Mouse (Mus musculus) spleen, postnatal 14 days (tissue): Measurements from ENCODE around the gene Slc15a5.

Experiments
- DNase-seq, 2 experiments: peaks; one replicate each; pipeline ENCODE4 v3.0.0; 2021 to 2022; ENCODE audit warnings: low spot score in 2 of 2

Gene Slc15a5

DNA sequence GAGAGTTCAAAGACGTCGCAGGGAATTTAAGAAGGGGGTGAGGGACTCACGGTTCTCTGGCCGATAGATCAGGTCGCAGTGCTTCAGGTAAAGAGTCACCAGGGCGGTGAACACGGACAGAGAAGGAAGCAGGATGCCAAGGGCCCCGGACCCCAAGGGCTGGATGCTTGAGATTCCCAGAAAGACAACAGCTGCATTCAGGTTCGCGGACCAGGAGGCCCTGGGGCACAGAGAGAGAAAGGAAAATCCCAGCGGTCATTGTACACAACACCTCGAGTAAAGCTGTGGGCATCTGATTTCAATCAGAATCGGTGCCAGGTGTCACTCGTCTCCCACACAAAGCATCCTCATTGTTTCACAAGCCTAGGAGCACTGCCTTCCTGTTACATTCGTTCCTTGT is 24.1 kb downstream of the Slc15a5 start:
- DNase-seq, result no peak

DNA sequence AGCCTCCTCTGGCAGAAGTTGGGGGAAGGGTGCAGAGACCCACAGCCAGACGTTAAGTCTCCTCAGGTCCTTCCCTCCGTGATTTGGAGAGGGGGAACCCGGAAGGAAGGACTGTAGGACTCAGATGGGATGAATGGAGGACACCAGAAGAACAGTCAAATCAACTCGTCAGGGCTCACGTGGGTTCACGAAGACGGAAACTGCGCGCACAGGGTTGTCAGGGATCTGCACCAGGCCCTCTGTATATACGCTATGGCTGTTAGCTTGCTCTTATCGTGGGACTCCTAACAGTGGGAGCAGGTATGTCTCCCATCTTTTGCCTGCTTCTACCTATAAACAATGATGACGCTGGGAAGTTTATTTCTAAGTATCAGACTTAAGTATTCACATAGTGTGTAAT is 24.8 kb downstream of the Slc15a5 start:
- no peak for DNase-seq

DNA sequence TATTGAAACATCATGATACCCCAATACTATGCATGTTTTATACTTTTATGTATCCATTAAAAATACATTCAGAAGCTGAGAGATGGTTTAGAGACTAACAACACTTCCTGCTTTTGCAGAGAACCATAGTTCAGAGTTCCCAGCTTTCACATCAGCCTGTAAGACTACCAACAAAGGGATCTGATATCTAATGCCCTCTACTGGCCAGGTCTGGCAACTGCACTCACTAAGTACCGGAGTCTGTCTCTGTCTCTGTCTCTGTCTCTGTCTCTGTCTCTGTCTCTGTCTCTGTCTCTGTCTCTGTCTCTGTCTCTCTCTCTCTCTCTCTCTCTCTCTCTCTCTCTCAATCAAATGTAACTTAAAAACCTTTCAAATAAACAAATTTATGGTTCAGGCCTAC is 25.6 kb downstream of the Slc15a5 start:
- DNase-seq, result no peak

DNA sequence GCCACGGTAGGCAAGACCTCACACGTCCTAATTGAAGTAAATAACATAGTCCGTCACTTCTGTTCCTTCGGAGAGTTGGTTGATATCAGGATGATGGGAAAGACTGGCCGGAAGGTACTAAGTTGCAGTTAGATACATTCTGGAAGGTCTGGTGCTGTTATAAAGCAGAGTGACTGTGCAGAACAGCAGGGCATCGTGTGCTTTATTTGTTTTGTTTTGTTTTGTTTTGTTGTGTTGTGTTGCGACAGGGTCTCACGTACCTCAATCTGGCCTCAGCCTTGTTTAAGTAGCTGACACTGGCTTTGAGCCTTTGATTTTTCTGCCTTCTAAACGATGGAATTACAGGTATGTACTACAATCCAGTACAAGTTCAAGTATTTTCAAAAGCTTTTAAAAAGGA is 26.0 kb downstream of the Slc15a5 start:
- no peak for DNase-seq

DNA sequence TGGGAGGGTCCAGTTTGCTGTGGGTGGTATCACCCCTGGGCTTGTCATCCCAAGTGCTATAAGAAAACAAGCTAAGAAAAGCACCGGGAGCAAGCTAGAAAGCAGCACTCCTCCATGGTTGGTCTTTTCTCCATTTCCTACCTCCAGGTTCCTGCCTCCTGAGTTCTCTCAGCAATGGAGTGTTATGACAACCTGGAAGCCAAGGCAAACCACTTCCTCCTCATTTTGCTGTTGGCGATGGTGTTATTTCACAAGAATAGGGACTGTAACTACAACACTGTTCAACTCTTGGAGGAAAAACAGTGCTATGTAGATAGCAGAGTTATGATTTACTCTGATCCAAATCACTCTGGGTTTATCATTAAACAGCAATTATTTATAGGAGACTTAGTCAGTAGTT is 34.4 kb downstream of the Slc15a5 start:
- no peak for DNase-seq

DNA sequence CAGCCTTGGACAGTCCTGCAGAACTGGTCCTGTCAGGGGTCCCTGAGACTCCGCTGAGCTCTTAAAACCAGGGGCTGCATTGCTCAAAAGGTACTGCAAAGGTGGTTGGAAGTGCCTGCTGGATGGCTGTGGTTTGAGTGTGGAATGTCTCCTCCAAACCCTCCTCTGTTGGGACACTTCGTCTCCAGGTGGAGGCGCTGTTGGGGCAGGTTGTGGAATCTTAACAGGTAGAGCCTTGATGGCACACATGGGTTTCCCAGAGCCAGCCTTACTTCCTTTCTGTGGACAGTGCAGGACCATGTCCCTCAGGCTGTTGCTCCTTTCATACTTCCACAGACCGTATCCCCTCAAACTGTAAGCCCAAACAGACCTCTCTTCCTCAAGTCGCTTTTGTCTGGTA is 36.8 kb downstream of the Slc15a5 start:
- DNase-seq, result no peak

DNA sequence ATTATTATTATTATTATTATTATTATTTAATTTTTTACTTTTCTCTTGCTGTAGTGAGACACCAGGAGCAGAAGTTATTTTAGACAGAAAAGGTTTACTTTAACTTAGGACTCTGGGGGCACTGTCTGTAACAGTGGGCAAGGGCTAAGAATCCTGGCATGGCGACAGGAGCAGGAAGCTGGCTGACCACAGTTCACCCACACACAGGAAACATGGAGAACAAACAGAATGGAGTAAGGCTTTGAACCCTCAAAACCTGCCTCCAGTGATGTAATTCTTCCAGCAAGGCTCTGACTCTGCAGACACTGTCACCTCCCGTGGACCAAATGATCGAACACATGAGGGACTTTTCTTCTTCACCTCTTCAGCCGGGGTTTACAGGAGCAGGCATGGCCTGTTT is 37.9 kb downstream of the Slc15a5 start:
- no peak for DNase-seq

DNA sequence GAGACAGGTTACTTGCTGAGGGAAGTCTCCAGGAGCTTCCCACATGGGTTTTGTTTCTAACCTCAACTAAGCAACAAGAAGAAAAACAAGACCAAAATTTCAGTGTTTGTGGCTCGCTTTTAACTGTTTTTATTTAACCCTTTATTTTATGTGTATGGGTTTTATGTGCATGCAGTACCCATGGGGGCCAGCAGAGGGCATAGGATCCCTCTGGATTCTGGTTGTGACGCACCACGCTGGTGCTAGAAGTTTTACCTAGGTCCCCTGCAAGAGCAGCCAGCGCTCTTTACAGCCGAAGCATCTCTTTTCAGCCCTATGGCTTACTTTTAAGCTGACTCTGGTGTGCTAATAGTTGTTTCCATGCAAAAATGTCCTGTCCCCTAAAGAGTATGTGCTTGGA is 42.1 kb downstream of the Slc15a5 start:
- DNase-seq, result no peak

DNA sequence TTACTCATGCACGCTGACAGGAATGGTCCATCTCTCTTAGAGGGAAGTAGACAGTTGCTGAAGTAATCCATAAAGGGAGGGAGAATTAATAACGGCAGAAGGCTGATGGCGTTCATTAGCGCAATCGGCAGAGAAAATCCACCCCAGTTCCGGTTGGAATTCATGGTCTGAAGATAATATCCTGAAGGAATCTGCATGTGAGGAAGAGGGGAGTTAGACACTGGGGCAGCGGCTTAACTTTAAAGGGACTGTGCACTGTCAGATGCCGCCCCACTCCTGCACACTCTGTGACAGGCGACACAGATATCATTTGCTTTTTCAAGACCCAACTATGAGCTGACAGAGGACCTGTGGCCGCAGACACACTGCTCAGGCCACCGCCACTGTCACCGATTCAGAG is 42.8 kb downstream of the Slc15a5 start:
- no peak for DNase-seq

DNA sequence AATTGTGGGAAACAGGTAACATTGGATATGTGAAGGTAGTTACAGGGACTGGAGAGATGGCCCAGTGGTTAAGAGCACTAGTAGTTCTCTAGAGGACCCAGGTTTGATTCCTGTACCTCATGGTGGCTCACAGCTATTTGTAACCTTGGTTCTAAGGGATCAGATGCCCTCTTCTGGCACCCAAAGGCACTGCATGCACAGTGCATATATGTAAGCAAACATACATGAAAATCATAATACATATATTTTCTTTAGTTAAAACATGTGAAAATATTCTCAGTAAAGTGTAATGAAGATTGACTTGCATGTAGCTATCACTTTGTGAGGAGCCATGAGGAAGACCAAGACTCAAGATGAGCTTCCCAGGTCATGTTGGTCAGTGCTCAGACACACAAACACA is 62.8 kb downstream of the Slc15a5 start:
- no peak for DNase-seq

DNA sequence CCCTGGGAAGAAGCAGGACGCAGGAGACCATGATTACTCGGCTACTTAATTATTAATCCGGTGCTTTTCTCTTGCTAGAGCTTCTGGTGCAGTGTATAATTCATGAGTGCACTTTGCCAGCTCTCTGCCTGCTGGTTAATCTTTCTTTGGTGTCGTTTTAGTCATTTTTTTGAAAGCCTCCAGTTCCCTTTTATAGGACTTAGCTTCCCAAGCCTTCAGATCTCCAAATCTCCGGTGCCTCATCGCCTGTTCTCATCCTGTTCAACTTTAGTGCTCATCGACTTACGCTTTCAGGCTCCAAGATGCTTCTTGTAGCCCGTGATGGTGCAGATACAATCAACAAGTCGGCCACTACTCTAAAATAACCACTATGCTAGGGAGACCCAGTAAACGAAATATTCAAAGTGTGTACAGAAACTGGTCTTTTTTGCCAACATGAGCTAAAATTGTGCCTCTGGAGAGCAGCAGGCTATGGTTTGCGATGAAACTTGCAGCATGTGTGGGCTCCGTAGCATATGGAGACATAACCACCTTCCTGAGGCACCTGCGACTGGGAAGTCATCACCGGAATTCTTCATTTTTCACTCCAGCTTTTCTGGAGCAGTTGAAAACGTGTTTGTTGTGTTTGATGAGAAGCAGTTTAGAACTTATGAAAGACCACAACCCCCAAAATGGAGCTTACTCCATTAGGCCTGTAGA is 64.6 kb downstream of the Slc15a5 start:
- no peak for DNase-seq

DNA sequence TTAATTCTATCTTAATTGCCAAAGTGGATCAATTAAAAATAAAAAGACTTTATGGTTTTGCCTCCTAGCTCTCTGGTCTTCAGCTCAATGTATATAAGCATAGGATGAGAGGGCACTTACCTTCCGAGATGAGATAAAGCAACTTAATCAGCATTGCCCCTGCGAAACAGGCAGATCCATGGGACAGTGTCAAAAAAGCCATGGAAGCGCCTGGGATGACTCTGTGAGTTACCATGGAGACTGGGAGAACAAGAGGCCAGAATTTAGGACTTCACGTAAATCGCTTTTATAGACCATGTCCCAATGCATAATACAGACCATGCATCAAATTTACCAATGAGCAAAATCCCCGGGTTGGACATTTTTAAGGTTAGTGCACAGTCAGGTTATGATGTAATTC is 67.8 kb downstream of the Slc15a5 start:
- no peak for DNase-seq

DNA sequence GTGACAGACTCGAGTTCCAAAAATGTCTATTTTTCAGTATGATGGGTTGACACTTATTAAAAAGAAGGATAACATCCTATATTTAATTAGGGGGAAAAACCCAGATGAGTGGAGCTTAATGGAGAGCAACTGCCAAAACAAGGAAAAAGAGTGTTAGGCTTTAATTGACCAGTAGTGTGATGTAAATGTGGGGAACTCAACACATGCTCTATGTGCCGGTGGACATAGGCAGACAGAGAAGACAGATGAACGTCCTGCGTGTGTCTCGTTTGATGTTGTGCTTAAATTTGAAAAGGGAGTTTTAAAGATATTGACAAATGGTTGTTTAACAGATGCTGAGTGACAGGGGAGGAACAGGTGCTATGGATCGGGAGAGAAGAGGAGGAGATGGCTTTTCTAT is 72.0 kb downstream of the Slc15a5 start:
- no peak for DNase-seq

DNA sequence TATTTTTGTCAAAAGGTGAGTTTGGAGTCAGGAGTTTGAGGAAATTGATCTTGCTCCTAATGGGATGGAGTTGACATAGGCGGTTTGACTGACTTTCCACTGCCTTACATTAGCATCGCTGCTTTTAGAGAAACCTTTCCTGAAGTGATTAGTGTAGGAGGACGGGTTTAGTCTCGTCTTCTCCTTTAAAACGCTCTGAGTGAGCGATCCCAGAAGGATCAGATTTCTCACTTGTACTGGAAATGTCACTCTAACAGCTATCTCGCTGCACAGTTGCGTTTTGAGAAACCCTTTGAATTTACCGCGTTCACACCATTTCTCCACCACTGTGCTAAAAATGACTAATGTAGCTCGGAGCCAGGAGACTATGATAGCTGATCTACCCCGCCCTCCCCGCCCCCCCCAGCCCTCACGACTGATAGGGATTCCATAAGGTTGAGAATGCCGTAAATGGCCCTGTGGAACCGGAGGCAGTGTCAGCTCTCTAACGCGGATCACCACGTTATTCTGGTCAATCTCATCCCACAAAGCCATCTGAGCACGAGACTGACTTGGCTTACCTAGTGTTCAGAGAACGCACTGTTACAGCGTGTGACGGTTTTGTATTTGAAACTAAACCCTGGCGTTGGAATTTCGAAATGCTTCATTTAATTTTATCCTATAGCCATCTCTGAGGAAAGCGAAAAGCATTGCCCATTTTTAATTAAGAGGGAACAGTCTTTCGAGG is 73.0 kb downstream of the Slc15a5 start:
- no peak for DNase-seq

DNA sequence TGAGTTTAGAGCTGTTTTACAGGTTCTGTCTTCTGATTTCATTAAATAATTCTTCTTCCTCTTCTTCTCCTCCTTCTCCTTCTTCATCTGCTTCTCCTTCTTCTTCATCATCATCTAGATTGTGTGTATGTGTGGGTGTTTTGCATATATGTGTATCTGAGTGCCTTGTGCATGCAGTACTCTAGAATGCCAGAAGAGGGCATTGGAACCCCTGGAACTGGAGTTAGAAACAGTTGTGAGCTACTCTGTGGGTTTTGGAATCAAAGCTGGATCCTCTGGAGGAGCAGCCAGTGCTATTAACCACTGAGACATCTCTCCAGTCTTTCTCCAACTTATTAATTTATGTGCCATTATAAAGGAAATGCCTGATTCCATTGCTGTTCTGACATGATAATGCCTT is 89.9 kb downstream of the Slc15a5 start:
- no peak for DNase-seq

DNA sequence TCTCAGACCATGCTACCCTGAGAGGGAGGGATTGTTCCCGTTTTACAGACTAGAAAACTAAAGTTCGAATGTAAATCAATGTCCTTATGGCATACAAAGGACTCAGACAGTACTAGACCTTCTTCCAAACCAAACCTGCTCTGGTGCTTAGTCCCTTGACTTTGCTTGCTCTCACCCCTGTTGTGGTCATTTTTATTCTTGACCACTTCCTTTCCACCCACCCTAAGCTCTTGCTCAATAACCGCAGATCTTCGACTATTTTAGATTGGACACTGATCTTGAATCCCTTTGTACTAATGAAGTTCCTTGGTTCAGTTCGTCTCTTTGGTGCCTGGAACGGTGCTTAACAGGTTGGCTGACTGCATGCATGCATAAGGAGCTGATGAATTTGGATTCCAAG is 94.5 kb downstream of the Slc15a5 start:
- DNase-seq, result no peak

DNA sequence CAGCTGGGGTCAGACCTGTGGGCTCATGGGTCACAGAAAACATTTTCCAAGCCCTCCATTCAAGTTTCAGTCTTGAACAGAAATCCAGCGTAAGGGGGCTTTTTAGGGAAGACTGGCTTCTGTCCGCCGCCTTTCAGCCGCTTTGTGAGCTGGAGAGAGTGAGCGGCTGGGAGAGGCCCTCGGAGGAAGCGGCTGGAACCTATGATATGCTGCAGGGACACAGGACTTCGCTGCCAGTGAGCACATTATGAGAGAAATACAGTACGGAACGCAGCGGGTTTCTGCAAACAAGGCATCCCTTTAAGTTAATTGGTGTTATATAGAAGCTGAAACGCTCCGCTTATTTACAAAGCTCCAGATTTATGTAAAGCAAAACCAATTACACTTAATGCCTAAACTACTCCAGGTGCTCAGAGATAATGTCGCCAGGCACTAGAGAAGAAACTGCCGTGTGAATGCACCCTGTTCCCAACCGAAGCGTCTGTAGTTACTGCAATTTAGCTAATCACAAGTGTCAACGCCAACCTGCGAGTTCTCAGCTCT is 97.5 kb downstream of the Slc15a5 start:
- no peak for DNase-seq

DNA sequence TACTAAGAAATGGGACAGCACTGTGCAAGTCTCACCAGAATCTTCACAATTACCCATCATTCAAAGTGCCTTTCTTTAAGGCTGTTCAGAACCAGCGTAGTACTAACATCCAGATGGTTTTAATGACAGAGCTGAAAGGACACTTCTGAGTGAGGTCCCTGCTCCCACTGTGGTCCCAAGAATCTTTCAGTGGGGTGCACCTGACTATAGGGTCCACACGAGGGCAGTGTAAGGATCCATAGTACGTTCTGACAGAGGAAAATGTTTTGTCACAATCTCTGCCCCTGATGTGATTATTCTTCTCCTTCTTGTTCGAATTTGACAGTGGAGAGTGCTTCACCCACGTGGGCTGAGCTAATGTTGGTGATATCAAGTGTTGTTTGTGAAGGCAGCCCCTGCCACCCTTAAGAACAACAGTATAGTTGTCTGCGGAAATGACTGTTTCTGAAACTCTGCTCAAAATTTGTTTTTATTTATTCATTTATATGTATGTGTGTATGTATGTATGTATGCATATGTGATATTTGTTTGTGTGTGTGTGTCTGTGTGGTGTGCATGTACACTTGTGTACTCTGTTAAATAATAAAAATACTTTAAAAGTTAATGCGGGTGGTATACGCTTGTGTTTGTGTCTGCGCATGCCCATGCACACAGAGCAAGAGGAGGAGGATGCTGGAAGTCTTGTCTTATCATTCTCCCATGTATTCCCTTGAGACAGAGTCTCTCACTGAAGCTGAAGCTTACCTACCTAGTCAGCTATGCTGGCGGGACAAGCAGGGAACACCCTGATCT is 98.6 kb downstream of the Slc15a5 start:
- no peak for DNase-seq

DNA sequence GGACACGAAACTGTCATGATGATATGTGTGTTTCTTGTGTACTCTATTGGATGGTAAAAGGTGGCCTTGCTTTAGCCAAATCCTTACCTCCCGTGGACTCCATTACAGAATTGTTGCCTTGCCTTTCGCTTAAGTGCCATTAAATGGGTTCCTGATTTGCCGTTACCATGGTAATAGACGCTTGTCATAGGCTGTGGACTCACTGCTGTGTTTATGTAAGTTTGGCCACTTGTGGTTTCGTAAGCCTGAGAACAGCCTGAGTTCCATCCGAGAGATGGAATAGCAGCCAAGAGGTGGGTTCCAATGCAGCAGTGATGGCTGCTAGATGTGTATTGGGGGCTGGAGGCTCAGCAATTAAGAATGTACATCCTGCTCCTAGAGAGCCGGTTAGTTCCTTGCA is 99.3 kb downstream of the Slc15a5 start:
- no peak for DNase-seq

DNA sequence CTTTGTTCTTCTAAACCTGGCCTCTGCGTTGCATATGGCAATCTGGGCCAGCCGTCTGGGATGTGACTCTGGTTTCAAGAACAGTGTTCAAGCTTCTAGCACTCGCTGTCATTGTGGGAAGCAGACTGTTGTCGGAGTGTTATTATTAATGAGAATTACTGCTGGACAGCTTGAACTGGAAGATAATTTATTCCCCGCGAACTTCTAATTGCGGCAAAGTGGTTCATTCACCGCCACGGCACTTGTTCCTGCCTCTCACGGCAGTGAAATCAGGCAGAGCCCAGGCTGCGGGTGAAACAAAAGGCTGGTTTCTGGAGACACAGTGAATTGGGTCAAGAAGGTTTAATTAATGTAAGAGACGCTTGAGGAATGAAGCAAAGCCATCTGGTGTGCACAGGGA is 99.9 kb downstream of the Slc15a5 start:
- DNase-seq, result no peak

DNA sequence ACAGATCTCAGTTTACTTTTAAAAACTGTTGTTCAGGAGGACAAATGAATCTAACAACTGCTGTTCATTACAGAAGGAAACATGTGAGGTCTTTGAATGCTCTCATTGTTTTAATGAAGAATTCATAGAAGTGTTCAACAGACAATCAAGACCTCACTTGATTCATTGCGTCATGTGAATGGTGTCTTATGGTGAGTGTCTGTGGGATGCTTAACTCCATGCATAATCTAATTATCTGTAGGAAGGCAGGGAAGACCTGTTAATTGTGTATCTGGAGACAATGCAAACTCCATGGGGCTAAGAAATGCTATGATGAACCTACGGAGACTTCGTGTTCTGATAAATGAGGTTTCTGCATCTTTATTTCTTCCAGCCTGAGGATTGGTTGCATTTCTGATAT is 103.7 kb downstream of the Slc15a5 start:
- DNase-seq, result no peak

DNA sequence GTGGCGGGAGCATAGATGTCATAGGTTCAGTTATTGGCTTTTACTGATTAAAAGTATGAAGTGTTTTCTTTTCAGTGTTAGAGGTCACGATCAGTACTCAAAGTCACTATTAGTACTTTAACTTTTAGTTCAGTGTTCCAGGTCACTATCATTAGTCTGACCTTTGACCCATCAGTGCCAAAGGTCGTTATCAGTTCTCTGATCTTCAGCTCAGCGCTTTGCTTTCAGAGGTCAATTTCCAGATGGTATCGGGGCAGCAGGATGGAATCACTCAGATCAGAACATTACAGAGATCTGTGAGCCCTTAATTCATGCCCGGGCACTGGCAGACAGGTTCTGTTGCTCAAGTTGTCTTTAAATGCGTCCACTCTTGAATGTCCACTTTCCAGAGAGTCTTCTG is 116.0 kb downstream of the Slc15a5 start:
- DNase-seq, result no peak

DNA sequence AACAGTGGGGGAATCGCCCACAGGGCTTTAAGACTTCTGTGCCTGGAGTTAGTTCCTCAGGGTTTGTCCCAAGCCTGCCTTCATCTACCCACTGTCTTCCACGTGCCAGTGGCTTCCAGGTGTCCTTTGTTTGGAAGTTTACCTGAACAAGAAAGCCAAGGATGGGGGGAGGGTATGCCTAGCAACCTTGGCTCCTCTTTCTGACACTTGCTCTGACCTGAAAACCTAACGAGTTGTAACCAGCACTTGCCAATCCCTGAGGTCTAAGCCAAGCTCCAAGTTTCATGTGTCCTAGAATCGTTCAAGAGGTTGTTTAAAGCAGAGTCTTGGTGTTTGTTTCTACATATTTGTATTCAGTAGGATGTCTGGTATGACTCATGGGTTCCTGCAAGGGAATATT is 116.9 kb downstream of the Slc15a5 start:
- no peak for DNase-seq
